Mouse (Mus musculus) thymus, adult 2 months (tissue): ENCODE data around the gene Lztfl1. TPM values are rescaled to one million over a fixed set of nuclear protein-coding genes. Genes with fewer than 3 reads are reported as not detected.
"Not testable (repeated sequence)": the region's sequence is repeated elsewhere in the genome, so short reads cannot be mapped to it uniquely, and the experiment has no call there.

Experiments used
- DNase-seq: peaks from one replicate; pipeline ENCODE4 v3.0.0; 2021
- H3K27ac ChIP-seq: fragments of 200-500 bp; 2 replicates; pipeline ENCODE4 v1.5.1; 2012; ENCODE audit warnings: low read length, control low read depth; ENCODE audit not compliant: control insufficient read depth, insufficient read depth
- H3K27me3 ChIP-seq: fragments of 200-500 bp; 2 replicates; pipeline ENCODE4 v1.6.1; 2012; ENCODE audit warnings: mild to moderate bottlenecking, low read length, moderate library complexity, mixed read lengths; ENCODE audit not compliant: control insufficient read depth, insufficient read depth
- H3K36me3 ChIP-seq: fragments of 200-500 bp; 2 replicates; pipeline ENCODE4 v1.6.1; 2012; ENCODE audit warnings: mild to moderate bottlenecking, low read length, moderate library complexity; ENCODE audit not compliant: control insufficient read depth, insufficient read depth
- H3K4me1 ChIP-seq: fragments of 200-500 bp; replicated peaks from 2 replicates; pipeline ENCODE4 v1.6.1; 2012; ENCODE audit warnings: low read length; ENCODE audit not compliant: control insufficient read depth, insufficient read depth
- H3K4me3 ChIP-seq: fragments of 200-500 bp; 2 replicates; pipeline ENCODE4 v1.5.1; 2012; ENCODE audit warnings: mild to moderate bottlenecking, low read length, control low read depth, moderate library complexity; ENCODE audit not compliant: control insufficient read depth, insufficient read depth
- CTCF ChIP-seq: fragments of 200-500 bp; IDR thresholded peaks from 2 replicates; pipeline ENCODE4 v1.5.1; 2012; ENCODE audit warnings: mild to moderate bottlenecking, control low read depth, low read length, moderate library complexity, borderline replicate concordance; ENCODE audit not compliant: control insufficient read depth, poor library complexity, insufficient read depth; ENCODE audit errors: extremely low read depth
- POLR2A ChIP-seq: fragments of 200-500 bp; IDR thresholded peaks from 2 replicates; pipeline ENCODE4 v1.6.1; 2012; ENCODE audit warnings: mild to moderate bottlenecking, low read length, control low read depth, moderate library complexity; ENCODE audit not compliant: control insufficient read depth, poor library complexity, insufficient read depth; ENCODE audit errors: extremely low read depth
- WGBS: fragments of 180-500 bp; shearing (Covaris S2); methylation state at CpG from one replicate; pipeline ENCODE4 v1.1.7; 2018; 5-methylcytosine and 5-hydroxymethylcytosine counted together
- polyA plus RNA-seq: library from polyadenylated mRNA; depleted of rRNA; stranded (reverse); fragments of >200 nt; gene quantifications from 2 replicates; pipeline ENCODE4 v1.2.3, GENCODE M21; 2012

The Lztfl1 gene
- polyA plus RNA-seq, 1 experiment = 12.1 TPM

GRCm38 (mm10) chr9:123757326-123757725 lies 39.8 kb upstream of the Lztfl1 start:
- 17% methylated on average over 2 of the region's 2 CpGs for WGBS
- H3K36me3 ChIP-seq = no peaks in the 10 kb centered on the region
- H3K4me3 ChIP-seq = peak overlapping the region; percentile 23
- TF ChIP-seq POLR2A (no peak), CTCF (no peak)
- H3K4me1 ChIP-seq = peaks cover 19% of the 10 kb centered on the region
- no peaks in the 10 kb centered on the region for H3K27me3 ChIP-seq
- DNase-seq = peak; percentile 48
- peak overlapping the region; percentile 100 for H3K27ac ChIP-seq

- Histone ChIP-seq H3K4me1 (peaks cover 17% of the 10 kb centered on the region), H3K4me3 (no peak overlapping the region), H3K27ac (peak overlapping the region; percentile 100), H3K27me3 (no peaks in the 10 kb centered on the region), H3K36me3 (no peaks in the 10 kb centered on the region)
- 10% methylated on average over 3 of the region's 3 CpGs for WGBS
- peak; percentile 90 for DNase-seq
- TF ChIP-seq CTCF = no peak
Observed at GRCm38 (mm10) chr9:123756752-123757151, 39.3 kb upstream of the Lztfl1 start.

GRCm38 (mm10) chr9:123754333-123754732 lies 36.8 kb upstream of the Lztfl1 start:
- peaks cover 12% of the 10 kb centered on the region for H3K4me1 ChIP-seq
- no peak for TF ChIP-seq CTCF
- TF ChIP-seq POLR2A = peak; percentile 57; the same call in 1 of the 2 replicates
- no peak overlapping the region for H3K4me3 ChIP-seq
- DNase-seq = peak; percentile 90
- WGBS = 9% methylated on average over 4 of the region's 4 CpGs
- no peaks in the 10 kb centered on the region for H3K27me3 ChIP-seq
- H3K36me3 ChIP-seq = no peaks in the 10 kb centered on the region
- peak overlapping the region; percentile 87 for H3K27ac ChIP-seq

GRCm38 (mm10) chr9:123749687-123750086 lies 32.2 kb upstream of the Lztfl1 start:
- H3K27me3 ChIP-seq, H3K4me3 ChIP-seq, DNase-seq, H3K4me1 ChIP-seq, H3K27ac ChIP-seq, H3K36me3 ChIP-seq: not testable (repeated sequence)
- 78% methylated on average over 8 of the region's 8 CpGs for WGBS

GRCm38 (mm10) chr9:123740799-123741198 lies 23.3 kb upstream of the Lztfl1 start:
- no peak for TF ChIP-seq POLR2A
- no peak for TF ChIP-seq CTCF
- WGBS = 91% methylated on average over 4 of the region's 4 CpGs
- Histone ChIP-seq H3K4me3 (no peak overlapping the region), H3K4me1 (peaks cover 4% of the 10 kb centered on the region; the same call in 1 of the 2 replicates), H3K27me3 (no peaks in the 10 kb centered on the region), H3K36me3 (no peaks in the 10 kb centered on the region), H3K27ac (no peak overlapping the region)
- no peak for DNase-seq

GRCm38 (mm10) chr9:123734133-123734532 lies 16.6 kb upstream of the Lztfl1 start:
- no peaks in the 10 kb centered on the region for H3K27me3 ChIP-seq
- H3K27ac ChIP-seq = no peak overlapping the region
- 27% methylated on average over 3 of the region's 3 CpGs for WGBS
- peaks cover 9% of the 10 kb centered on the region for H3K4me1 ChIP-seq
- TF ChIP-seq POLR2A = no peak
- TF ChIP-seq CTCF = no peak
- no peak for DNase-seq
- no peaks in the 10 kb centered on the region for H3K36me3 ChIP-seq
- no peak overlapping the region for H3K4me3 ChIP-seq

- no peaks in the 10 kb centered on the region for H3K27me3 ChIP-seq
- peaks cover 9% of the 10 kb centered on the region for H3K4me1 ChIP-seq
- H3K4me3 ChIP-seq = no peak overlapping the region
- no peak for DNase-seq
- no peaks in the 10 kb centered on the region for H3K36me3 ChIP-seq
- no peak overlapping the region for H3K27ac ChIP-seq
- TF ChIP-seq POLR2A = no peak
- no peak for TF ChIP-seq CTCF
- WGBS = 90% methylated on average over 3 of the region's 3 CpGs
Observed at GRCm38 (mm10) chr9:123731271-123731670, 13.8 kb upstream of the Lztfl1 start.
